Mouse (Mus musculus) right cerebral cortex, postnatal 10 days (tissue): ENCODE results near the gene Lmod1.

ENCODE experiments used
- DNase-seq, 2 experiments: peaks; one replicate each; pipeline ENCODE4 v3.0.0; 2021; ENCODE audit warnings: low spot score in 2 of 2

Lmod1 gene

DNA sequence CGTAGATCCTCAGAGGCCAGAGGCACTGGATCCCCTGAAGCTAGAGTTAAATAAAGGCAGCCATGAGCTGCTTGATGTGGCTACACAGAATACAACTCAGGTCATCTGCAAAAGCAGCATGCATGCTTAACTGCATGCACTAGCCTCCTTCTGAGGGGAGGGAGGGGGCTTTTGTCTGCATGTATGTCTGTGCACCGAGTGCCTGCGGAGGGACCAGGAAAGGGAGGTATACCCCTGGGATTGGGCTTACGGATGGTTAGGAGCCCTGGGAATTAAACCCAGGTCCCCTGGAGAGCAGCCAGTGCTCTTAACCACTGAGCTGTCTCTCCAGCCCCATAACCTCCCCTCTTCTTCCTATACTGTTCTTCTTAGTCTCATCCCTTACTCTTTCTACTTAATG lies 87.5 kb downstream of the Lmod1 start:
- DNase-seq: no peak

DNA sequence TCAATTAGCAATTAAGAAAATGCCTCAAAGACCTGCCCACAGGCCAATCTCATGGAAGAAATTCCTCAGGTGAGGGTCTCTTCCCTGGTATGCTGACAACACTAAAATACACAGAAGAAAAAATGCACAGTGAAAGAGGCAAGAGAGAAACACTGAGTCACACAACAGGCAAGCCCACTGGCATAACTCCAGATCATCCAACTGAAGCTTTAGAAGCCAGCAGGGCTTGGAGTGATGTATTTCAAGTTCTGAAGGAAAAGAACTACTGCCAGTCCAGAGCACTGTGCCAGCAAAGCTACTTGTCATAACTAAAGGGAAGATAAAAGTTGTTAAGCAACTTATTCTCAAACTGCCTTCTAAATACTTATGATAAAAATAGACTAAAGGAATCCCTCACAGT lies 89.4 kb downstream of the Lmod1 start:
- peak; percentile 54 to 61 for DNase-seq
